Mouse (Mus musculus): ENCODE results near the gene Ctnna2.

Gene Ctnna2

DNA sequence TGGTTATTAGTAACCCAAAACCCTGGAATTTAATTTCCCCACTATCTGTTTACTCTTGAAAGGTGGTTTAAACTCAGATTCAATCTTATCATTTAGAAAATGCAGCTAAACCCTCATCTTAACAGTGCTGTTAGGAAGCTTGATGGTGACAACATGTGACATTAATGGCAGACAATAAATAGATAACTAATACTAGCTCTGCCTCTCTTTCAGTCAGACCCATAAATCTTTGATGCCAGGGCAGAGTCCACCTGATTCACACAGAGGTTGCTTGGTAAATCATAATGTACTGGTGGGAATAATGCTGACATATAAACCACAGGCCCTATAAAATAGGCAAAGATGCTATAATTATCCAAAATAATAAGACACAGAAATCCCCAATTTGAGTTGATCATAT is 398.6 kb downstream of the Ctnna2 start:
- DNase-seq: no peak

DNA sequence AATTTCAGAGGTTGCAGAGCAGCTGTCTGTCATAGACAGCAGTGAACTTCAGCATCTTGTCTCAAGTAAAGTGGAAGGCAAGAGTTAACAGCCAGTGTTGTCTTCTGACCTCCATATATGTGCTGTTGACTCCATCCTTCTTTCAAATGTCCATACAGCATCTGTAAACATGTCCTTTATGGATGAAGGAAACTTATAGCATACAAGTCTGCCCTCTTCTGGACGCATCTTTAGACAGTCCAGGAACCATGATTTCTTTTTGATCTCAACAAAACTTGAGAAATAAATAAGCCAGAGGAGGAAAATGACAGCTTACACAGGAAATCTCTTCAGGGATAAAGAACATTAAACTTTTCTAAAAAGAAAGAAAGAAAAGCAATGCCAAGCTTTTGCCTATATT is 400.9 kb downstream of the Ctnna2 start:
- no peak for DNase-seq

GRCm38 (mm10) chr6:77577585-77577984 is 401.9 kb downstream of the Ctnna2 start:
- no peak for DNase-seq

DNA sequence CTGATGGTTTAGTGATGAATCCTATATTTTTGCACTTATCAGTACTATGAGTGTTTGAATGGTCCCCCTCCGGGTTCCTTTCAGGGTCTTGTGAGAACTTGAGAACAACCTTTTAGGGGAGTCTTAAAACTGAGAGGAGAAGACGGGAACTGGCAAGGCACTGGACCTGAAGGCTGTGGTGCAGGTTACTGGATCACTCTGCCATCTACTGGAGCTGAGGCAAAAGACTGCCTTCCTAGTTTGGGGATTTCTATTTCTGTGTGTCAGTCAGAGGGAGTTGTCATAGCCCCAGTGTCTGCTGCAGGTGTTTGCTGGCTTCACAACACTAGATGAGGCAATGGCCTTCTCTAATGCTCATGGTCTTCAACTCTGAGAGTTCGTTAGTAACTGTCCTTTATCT is 406.9 kb downstream of the Ctnna2 start:
- DNase-seq: peak; percentile 11

GRCm38 (mm10) chr6:77569851-77570250 is 409.6 kb downstream of the Ctnna2 start:
- no peak for DNase-seq

DNA sequence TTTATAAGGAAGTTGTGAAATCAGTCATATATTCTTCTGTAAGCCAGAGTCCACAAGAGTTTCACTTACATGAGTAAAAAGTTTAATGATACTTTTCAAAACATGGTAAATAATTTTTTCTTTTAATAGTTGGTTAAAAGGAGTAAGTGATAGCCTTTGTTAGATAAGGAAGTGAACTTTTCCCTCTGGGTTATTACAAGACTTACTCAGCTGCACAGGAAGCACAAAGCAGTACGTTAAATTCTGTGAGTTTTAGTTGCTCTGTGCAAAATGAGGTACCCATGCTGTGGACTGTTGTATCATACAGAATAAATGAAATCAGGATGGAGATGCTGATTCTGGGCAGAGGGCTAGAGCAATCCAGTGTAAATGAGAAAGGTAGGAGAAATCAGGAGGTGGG is 423.3 kb downstream of the Ctnna2 start:
- no peak for DNase-seq

DNA sequence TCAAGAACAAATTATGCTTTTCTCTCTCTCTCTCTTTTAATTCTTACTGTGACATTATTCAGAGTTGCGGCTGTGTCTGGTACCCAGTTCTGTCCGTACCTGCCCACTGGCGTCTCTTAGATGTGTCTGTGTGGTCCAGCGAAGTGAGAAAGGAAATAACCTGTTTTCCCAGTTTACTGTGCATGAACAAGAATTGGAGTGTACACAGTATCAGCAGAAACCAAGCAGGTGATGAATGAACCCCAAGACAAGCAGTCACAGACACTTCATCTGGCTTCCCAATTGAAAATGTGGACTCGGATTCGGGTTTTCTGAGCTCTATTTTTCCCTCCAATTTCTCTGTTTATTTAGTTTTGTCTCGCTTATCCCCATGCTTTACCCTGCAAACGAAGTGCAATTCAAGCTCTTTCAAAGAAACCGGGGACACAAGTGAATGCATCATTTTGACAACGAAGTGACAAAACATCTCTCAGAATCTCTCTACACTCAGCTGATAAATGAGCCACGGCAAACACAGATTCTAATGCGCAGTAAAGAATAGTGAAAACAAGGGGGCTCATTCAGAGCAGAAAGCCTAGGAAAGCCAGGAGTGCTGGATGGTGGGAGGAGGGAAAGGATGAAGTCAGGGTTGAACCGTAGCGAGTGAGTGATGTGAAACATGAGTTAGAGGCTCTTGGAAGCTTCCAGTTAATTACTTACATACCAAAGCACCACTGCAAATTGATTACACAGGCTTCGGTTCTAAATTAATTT is 442.3 kb downstream of the Ctnna2 start:
- DNase-seq: no peak

GRCm38 (mm10) chr6:77527636-77528035 is 451.9 kb downstream of the Ctnna2 start:
- peak; percentile 1 for DNase-seq

DNA sequence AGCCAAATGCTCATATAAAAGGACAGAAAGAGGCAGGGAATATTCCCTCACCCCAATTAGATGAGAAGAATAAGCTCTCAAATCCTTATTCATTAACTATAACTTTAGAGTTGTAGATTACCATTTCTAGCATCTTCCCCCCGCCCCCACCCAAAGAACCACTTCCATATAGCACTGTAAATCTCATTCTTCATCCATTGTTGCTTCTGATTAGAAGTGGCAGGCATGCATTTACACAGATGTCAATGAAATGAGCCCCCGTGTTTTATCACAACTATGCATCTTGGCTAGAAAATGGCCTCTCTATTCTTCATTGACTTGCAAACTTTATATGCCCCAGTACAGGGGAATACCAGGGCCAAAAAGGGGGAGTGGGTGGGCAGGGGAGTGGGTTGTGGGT is 457.7 kb downstream of the Ctnna2 start:
- DNase-seq: no peak

- peak; percentile 37 for DNase-seq
Observed at GRCm38 (mm10) chr6:77516515-77516914, 463.0 kb downstream of the Ctnna2 start.

GRCm38 (mm10) chr6:77511805-77512204 is 467.7 kb downstream of the Ctnna2 start:
- DNase-seq: no peak

DNA sequence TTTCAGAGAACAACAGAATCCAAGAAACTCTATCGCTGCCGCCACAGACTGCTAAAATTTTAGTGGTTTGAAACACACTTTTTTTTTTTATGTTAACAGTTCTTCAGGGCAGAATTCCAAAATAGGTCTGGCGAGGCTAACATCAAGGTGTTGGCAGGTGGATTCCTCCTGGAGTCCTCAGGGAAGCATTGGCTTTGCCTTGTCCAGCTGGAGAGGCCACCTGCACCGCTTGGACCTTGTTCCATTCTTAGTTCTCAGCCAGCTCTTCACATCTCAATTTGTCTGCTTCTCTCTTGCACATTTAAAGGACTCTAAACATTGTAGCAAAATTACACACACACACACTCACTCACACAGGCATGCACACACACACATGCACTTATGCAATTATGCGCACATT is 487.8 kb downstream of the Ctnna2 start:
- no peak for DNase-seq

DNA sequence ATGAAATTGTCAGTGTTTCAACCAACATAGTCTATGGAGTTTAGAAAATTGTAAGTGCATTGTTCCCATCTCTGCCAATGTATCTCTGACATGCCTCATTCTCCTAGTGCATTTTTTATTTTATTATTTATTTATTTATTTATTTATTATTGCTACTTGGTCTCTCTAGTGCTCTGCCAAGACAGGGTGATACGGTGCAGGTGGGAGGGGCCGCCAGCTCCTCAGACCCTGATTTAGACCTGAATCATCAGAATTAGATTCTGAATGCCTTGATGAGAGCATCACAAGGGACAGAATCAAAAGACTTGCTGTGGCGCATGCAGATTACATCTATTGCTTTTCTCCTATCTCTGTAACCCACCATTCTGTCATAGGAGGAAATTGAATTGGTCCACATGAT is 492.8 kb downstream of the Ctnna2 start:
- no peak for DNase-seq

GRCm38 (mm10) chr6:77482081-77482480 is 497.4 kb downstream of the Ctnna2 start:
- no peak for DNase-seq

DNA sequence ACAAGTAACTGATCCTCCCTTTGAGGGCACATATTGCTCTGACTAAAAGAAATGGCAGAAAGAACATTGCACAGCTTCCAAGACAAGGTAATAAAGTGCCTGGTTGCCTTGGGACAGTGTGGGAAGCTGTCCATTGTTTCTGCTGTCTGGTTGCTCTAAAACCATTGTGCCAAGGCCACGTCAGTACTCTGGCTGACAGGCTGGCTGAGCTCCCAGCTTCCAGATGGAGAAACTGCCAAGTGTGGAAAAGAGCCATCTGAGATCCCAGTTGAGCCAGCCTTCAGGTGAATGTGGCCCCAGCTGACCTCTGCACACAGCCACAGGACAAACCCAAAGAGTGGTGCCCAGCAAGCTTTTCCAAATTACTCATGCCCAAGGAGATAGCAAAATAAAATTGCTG is 504.1 kb downstream of the Ctnna2 start:
- peak; percentile 27 for DNase-seq

- no peak for DNase-seq
Observed at GRCm38 (mm10) chr6:77473256-77473655, 506.2 kb downstream of the Ctnna2 start.

DNA sequence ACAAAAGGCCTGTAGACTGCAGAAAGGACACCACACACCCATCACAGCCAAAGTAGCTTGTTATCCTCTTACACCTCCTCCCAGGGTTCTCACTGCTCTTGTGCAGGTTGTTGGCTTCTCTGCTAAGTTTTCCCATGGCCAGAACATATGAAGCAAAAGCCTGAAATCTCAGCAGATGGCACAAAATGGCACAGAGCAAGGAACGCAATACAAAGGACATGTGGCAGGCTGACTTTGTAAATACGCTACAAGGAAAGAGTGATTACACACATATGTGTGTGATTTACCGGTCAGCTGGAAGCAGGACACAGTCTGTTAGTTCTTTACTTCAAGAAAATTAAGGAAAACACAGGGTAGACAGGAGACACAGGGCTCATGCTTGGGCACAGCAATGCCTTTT is 511.4 kb downstream of the Ctnna2 start:
- no peak for DNase-seq

GRCm38 (mm10) chr6:77462737-77463136 is 516.8 kb downstream of the Ctnna2 start:
- DNase-seq: peak; percentile 42

DNA sequence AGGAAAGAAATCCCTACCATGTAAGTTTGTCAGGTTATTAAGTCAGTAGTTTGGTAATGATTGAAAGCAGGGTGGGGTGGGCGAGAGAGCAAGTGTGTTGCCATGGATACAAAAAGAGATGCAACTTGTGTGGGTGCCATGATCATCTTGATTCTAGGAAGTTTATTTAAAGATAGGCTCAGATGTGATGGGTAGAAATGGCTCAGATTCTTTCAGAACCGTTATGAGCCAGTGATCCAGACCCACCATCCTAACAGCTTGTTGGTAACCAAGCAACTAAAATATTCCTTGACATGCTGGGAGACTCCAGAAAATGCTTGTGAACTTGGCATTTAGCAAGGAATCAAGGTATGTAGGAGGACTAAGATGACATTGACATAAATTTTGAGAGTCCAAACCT is 521.6 kb downstream of the Ctnna2 start:
- DNase-seq: no peak

DNA sequence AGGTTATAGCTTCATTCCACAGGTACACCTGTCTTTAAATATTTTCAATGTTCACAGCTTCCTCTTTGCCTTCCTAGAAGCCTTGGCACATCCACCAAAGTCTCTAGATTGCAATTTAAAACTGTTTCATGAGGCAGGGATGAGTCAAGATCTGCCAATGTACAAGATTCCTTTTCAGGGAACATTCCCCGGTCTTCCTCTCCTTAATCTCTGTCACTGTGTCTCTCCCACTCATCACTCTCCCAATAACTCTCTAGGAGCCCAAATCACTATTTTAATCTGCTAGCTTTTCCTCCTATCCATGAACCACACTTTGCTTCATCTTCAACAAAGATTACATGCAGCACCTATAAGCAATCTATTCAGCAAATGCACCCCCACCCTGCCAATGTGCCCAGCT is 532.6 kb downstream of the Ctnna2 start:
- no peak for DNase-seq

GRCm38 (mm10) chr6:77443906-77444305 is 535.6 kb downstream of the Ctnna2 start:
- no peak for DNase-seq

DNA sequence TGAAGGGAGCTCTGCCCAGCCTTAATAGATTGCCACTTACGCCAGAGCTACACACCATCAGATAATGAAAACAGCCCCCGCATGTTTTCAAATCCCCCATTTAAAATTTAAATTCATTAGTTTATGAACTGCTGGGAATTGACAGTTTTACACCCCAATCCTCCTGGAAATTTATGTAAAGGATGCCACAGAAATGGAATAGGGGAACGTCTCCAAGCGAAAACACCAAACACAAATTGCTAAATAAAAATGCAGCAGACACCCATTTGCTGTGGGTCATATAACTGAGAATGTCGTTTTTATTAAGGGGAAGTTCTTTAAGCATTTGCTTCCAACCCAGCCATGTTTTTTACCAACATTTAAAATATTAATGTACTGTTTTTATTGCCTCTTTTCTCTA is 538.4 kb downstream of the Ctnna2 start:
- no peak for DNase-seq

GRCm38 (mm10) chr6:77430381-77430780 is 549.1 kb downstream of the Ctnna2 start:
- DNase-seq: peak; percentile 26

GRCm38 (mm10) chr6:77425746-77426145 is 553.8 kb downstream of the Ctnna2 start:
- no peak for DNase-seq

DNA sequence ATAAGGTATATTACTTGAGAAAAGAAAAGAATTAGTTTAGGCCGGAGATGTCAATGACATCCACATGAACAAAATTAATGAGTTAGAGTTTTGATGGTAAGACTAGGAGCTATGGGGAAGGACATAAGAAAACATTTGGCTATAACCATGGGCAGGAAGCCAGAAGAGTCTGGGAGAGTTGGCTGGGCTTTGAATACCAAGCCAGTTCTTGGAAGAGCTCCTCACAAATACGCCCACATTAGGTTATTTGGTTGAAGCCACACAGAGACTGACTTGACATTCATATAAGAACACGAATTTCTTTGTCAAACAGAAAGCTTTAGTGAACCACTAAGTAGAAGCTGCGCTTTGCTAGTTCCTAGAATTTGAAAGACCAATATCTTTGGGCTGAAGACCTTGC is 554.7 kb downstream of the Ctnna2 start:
- DNase-seq: no peak

Data from lung, postnatal 36 days (tissue).